Mouse (Mus musculus) mouse embryonic stem cell (cell line): ENCODE data around the gene Sord.

Experiments
- in situ Hi-C, 2 experiments: fragments of 300-500 bp; cut with MboI; formaldehyde crosslinking; loops; 1 replicate in 1 of 2; 3 replicates in 1 of 2; pipeline ENCODE4 v1.14.3; 2019 to 2020; ENCODE audit warnings: low sequenced_read_pairs in 2 of 2, low pct_unique_long_range_greater_than_20kb in 1 of 2, mixed read lengths in 1 of 2; ENCODE audit not compliant: unreplicated experiment in 1 of 2

The Sord gene

DNA sequence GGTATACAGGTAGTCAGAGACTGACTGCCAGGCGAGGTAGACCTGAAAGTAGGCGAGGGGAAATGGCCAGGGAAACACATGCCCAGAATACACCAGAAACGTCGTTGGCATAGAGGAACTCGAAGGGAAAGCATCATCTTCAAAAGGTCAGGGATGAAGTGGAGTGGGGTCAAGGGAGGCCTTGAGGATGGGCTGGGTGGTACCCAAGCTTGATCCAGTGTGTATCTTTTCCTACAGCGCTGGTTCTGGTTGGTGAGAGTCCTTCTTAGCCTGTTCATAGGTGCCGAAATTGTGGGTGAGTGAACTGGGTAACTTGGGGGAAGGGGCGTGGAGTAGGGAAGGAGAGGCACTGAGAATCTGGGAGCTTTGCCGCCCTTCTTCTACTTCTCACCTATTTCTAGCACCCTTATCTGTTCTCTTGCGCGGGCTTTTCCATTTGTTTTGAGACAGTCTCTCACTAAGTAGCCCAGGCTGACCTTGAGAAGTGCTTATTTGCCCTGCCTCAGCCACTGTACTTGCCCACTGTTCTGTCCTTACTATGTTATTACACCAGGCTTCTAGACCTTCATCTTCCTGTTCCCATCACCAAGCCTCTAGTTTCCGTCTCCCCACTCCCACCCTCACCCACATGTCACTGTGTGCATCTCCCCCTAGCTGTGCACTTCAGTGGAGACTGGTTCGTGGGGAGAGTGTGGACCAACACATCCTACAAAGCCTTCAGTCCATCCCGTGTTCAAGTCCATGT lies 65.5 kb downstream of the Sord start:
- in situ Hi-C loops = loop anchor here in 1 of 2 experiments (10.0 kb wide), 1 partner anchor 235 kb away; no protein-coding TSS in a partner anchor

- in situ Hi-C loops = loop anchor here in 1 of 2 experiments (10.0 kb wide), 1 partner anchor 236 kb away; no protein-coding TSS in a partner anchor
Measured at GRCm38 (mm10) chr2:122300656-122301020, 66.1 kb downstream of the Sord start.

DNA sequence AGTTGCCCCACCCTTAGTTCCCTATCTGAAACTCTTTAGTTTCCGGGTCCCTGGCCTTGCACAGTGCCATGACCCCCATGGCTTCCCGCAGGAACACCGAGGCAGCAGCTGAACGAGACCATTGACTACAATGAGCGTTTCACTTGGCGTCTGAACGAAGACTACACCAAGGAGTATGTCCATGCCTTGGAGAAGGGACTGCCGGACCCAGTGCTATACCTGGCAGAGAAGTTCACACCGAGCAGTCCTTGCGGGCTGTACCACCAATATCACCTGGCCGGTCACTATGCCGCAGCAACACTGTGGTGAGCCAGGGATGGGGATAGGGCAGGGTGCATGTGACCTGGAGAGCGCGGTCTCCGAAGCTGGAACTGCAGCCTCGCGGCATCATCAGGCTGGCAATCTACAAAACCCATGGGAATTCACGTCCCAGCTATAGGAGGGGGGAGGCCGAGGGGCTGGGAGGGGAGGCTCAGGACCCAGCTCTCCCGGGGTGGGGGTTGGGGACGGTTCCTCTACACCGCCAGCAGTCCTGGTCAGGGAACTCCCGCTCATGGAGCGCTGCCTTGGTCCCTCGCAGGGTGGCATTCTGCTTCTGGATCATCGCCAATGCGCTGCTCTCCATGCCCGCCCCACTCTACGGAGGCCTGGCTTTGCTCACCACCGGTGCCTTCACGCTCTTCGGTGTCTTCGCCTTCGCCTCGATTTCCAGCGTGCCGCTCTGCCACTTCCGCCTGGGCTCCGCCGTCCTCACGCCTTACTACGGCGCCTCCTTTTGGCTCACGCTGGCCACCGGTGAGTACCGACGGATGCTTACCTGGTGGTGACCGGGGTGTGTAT lies 66.8 kb downstream of the Sord start:
- in situ Hi-C loops = loop anchor here in 1 of 2 experiments (10.0 kb wide), 1 partner anchor 236 kb away; no protein-coding TSS in a partner anchor

DNA sequence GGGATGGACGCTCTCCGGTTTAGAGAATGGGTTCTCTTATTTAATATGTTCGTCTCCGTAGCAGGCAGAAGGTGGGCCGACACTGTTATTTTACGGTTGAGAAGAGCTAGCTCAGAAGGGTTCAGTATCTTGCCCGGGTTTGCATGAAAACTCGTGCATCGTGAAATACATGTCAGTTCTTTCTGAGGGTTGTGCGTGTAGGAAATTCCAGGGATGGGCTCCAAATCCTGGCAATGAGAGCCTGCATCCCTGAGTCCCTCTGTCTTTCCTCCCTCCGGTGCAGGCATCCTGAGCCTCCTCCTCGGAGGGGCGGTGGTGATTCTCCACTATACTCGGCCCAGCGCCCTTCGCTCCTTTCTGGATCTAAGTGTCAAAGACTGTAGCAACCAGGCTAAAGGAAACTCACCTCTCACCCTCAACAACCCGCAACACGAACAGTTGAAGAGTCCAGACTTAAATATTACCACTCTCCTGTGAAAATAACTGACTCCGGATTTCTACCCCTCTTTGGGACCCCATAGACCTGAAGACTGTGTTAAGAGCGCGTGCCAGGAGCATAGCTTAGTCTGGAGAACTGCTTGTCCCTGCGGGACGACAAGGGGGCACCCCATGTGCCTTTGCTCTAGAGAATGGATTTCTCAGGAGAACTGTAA lies 67.5 kb downstream of the Sord start:
- in situ Hi-C loops = loop anchor here in 1 of 2 experiments (10.0 kb wide), 1 partner anchor 237 kb away; no protein-coding TSS in a partner anchor

DNA sequence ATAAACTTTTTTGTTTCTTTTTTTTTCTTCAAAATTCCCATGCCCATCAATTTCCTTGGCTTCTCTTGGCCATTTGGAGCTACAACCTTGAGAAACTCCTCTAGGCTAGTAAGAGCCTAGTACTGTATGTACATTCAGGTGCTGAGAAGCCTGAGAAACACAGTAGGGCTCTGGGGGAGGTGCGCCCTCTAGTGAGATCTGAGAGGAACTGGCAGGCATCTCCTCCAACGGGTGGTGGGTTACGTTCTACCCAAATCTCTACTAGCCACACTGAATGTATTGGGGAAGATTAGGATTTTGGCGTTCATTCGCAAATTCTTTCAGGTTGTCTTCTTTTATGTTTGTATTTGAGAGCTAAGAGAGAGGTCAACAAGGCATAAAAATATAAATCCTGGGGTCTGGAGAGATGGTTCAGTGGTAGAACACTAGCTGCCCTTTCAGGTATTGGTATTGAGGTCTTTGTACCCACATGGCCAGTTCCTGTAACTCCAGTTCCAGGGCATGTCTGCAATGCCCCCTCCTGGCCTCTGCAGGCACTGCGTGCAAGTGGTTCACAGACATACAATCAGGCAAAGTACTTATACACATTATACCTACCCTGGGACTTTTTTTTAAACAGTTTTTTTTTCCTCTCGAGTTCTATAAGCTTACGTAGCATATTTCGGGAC lies 68.2 kb downstream of the Sord start:
- in situ Hi-C loops = loop anchor here in 1 of 2 experiments (10.0 kb wide), 1 partner anchor 238 kb away; no protein-coding TSS in a partner anchor

DNA sequence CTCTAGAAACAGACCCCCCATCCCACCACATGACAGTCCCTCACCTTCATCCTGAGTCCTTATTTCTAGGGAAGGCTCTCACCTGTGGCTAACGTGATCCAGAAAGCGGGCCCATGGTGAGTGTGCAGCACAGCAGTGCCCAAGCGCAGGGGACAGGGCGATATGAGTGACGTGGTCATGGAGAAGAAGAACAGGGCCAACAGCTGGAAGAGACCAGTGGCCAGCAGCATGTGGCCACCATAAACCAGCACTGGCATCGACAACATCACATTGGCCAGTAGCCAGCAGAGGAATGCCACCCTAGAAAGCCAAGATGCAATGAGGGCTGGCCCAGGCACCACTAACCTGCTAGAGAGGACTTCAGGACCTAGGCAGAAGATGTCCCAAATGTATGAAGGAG lies 70.0 kb downstream of the Sord start:
- in situ Hi-C loops = loop anchor here in 1 of 2 experiments (10.0 kb wide), 1 partner anchor 240 kb away; no protein-coding TSS in a partner anchor

DNA sequence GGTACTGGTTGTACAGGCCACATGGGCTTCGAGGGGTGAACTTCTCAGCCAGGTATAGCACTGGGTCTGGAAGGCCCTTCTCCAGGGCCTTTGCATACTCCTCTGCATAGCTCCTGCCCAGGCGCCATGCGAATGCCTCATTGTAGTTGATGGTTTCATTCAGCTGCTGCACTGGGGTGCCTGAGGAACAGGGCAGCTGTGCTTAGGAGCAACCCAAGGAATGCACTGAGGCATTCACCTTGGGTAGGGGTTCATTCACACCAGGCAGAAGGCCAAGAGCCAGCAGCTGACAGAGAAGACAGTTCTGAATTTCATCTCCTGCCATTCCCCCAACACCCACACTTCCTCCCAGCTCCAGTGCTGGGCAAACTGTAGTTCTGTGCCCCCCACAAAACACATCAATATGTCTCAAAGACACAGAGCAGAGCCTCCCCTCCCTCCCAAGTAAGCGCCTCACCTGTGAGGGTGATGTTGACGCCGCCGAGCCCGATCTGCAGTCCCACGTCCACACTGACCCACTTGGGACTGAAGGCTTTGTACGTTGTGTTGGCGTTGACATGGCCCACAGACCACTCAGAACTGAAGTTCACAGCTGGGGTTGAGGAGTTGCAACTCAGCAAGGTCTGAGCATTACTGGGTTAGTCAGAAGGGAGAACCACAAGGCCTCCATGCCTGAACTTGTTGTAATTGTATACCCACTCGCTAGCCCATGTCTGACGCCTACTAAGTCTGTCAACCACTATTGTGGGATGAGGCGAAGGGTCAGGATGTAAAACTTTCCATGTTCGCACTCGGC lies 70.7 kb downstream of the Sord start:
- in situ Hi-C loops = loop anchor here in 1 of 2 experiments (10.0 kb wide), 1 partner anchor 240 kb away; no protein-coding TSS in a partner anchor

DNA sequence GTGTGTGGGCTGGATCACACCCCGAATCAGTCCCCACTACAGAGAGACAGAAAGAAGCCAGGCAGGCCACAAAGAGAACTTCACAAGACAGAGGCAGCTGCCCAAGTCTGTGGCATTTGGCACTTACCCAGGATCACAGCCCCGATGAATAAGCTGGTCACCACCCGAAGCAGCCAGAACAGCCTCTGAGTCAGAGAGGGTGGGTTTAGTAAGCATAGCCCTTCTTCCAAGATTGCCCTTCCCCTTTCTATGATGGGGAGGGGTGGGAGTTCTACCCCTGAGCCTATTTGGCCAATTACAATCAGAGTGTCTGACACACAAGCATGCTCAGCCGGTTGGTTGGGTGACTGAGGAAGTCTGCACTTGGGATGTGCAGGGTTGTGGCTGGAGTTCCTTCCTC lies 71.6 kb downstream of the Sord start:
- in situ Hi-C loops = loop anchor here in 1 of 2 experiments (10.0 kb wide), 1 partner anchor 241 kb away; no protein-coding TSS in a partner anchor

- in situ Hi-C loops = loop anchor here in 1 of 2 experiments (10.0 kb wide), 1 partner anchor 245 kb away; no protein-coding TSS in a partner anchor
Measured at GRCm38 (mm10) chr2:122309647-122310046, 75.1 kb downstream of the Sord start.

- in situ Hi-C loops = no loop called here
Measured at GRCm38 (mm10) chr2:122311561-122311960, 77.0 kb downstream of the Sord start.

- in situ Hi-C loops = no loop called here
Measured at GRCm38 (mm10) chr2:122312722-122313417, 78.3 kb downstream of the Sord start.

DNA sequence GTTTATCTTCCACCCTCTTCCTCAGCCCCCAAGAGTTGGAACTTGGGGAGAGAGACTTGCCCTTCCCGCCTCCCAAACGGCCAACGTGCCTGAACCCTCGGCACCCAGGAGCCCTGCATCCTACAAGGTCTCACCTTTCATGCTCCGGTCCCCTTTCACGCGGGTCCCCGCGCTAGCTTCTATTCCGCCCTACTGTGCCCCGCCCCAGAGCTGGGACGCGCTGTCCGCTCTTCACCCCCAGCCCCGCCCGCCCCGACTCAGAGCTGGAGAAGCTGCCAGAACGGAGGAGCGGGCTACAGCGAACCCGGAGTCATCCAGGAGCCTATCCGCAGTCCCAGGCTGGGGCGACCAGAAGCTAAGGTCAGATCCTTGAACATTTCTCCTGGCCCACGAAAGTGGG lies 79.0 kb downstream of the Sord start, which contains the start of gene Duoxa1:
Gene Duoxa1 (minus strand): TSS at position 195 of the 400 bp plus-strand sequence.
- in situ Hi-C loops = no loop called here
